Mouse (Mus musculus): ENCODE results near the gene Eif2s1. TPM values are rescaled to one million over a fixed set of nuclear protein-coding genes. Genes with fewer than 3 reads are reported as not detected.

Gene Eif2s1
- 65.6 TPM for polyA plus RNA-seq (2015; fragmentation: Illumina TruSeq; extraction: RNeasy Lipid Tissue Mini Kit (QIAGEN cat#74804); ENCODE audit: low read depth, low replicate concordance)

DNA sequence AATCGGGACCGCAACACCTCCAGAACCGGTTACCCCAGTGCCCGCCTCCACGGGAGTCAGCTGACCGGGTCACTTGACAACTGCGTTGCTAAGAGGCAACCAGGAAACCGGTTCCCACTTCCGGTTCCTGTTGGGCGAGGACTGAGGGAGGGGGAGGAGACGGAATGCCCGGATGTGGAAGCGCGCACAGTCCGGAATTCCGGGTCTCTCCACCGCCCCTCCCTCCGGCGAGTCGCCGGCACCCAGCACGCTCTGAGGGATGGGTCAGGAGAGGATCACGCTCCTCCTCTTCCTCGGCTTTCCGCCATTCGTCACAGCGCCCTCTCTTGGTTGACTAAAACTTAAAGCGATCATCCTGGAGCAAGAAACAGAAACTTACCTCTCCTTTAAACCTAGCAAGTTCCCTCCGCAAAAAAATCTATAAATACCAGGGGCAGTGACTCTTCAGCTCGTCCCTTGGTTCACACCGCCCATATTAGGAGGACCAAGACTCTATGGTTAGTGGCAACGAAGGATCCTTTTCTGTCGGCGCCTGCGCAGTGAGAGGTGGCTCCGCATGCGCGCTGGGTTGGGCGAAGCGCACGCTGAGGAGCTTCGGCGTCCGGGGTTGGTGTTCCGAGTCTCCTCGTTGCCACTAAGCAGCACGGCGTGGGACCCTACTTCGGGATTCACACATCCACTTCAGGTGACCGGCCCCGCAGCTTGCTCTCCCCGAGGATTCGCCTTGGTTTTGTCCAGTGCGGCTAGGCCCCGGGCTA, at the start of gene Eif2s1, which contains the start of gene Atp6v1d:
TSS of gene Eif2s1 (plus strand) at position 324 of the 758 bp plus-strand sequence.
TSS of gene Atp6v1d (minus strand) at position 143 of the 758 bp plus-strand sequence.

DNA sequence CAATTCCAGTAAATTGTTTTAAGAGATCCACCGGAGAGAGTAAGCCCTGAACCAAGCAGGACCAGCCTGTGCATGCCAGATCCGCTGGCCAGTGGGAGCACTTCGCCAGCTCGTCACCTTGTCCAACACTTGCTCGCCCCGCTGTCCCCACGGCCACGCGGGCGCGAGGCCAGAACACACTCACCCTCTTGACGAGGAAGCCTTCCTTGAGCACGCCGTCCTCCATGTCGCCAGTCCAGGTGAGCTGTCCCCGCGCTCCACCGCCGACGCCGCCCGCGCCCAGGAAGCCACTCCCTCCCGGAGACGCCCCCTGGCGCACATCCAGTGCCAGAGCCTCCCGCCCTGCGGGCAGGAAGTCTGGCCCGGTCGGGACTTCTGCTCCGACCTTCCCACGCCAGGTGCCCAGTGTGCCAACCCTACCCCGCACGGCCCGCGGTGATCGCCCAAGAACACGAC, 45.1 kb downstream of the Eif2s1 start, which contains the start of gene Plek2:
TSS of gene Plek2 (minus strand) at position 258 of the 456 bp plus-strand sequence.

Other genes with a start within 250 kb of the Eif2s1 start
- not detected for gene Fam71d, start 170.3 kb upstream of the Eif2s1 start, polyA plus RNA-seq (2015; fragmentation: Illumina TruSeq; extraction: RNeasy Lipid Tissue Mini Kit (QIAGEN cat#74804); ENCODE audit: low read depth, low replicate concordance)
- 25.6 TPM for gene Mpp5, start 112.9 kb upstream of the Eif2s1 start, polyA plus RNA-seq (2015; fragmentation: Illumina TruSeq; extraction: RNeasy Lipid Tissue Mini Kit (QIAGEN cat#74804); ENCODE audit: low read depth, low replicate concordance)
- 326 TPM for gene Atp6v1d, start 181 bp upstream of the Eif2s1 start, polyA plus RNA-seq (2015; fragmentation: Illumina TruSeq; extraction: RNeasy Lipid Tissue Mini Kit (QIAGEN cat#74804); ENCODE audit: low read depth, low replicate concordance)
- gene Plek2, start 45.1 kb downstream of the Eif2s1 start, polyA plus RNA-seq (2015; fragmentation: Illumina TruSeq; extraction: RNeasy Lipid Tissue Mini Kit (QIAGEN cat#74804); ENCODE audit: low read depth, low replicate concordance): not detected
- gene Tmem229b, start 145.8 kb downstream of the Eif2s1 start, polyA plus RNA-seq (2015; fragmentation: Illumina TruSeq; extraction: RNeasy Lipid Tissue Mini Kit (QIAGEN cat#74804); ENCODE audit: low read depth, low replicate concordance): 25.4 TPM
- gene Plekhh1, start 167.3 kb downstream of the Eif2s1 start, polyA plus RNA-seq (2015; fragmentation: Illumina TruSeq; extraction: RNeasy Lipid Tissue Mini Kit (QIAGEN cat#74804); ENCODE audit: low read depth, low replicate concordance): 22.3 TPM
- 14.8 TPM for gene Pigh, start 227.8 kb downstream of the Eif2s1 start, polyA plus RNA-seq (2015; fragmentation: Illumina TruSeq; extraction: RNeasy Lipid Tissue Mini Kit (QIAGEN cat#74804); ENCODE audit: low read depth, low replicate concordance)